Mouse (Mus musculus) neural tube, embryonic 11.5 days (tissue): ENCODE results near the gene Nip7. TPM values are rescaled to one million over a fixed set of nuclear protein-coding genes. Genes with fewer than 3 reads are reported as not detected.

ENCODE experiments used
- ATAC-seq: fragments of 200-750 bp; cut with Nextera tagmentation; 2 replicates; pipeline ENCODE4 v1.8.0; 2017; ENCODE audit warnings: moderate number of reproducible peaks, mild to moderate bottlenecking, moderate TSS enrichment, moderate library complexity; ENCODE audit not compliant: insufficient read depth, low FRiP score, low TSS enrichment
- DNase-seq: peaks from one replicate; pipeline ENCODE4 v3.0.0-alpha.2; 2015; ENCODE audit warnings: low spot score
- H3K27ac ChIP-seq: fragments of 300-500 bp; sonication (generic); 2 replicates; pipeline ENCODE4 v1.5.1; 2014; ENCODE audit warnings: low read depth, mild to moderate bottlenecking, low read length
- H3K27me3 ChIP-seq: fragments of 300-500 bp; sonication (generic); 2 replicates; pipeline ENCODE4 v1.6.1; 2014; ENCODE audit warnings: mild to moderate bottlenecking, low read length, mixed read lengths; ENCODE audit not compliant: control insufficient read depth, insufficient read depth
- H3K36me3 ChIP-seq: fragments of 300-500 bp; sonication (generic); 2 replicates; pipeline ENCODE4 v1.6.1; 2014; ENCODE audit warnings: mild to moderate bottlenecking, low read length, moderate library complexity, mixed read lengths; ENCODE audit not compliant: control insufficient read depth, insufficient read depth
- H3K4me1 ChIP-seq: fragments of 300-500 bp; sonication (generic); 2 replicates; pipeline ENCODE4 v1.6.1; 2014; ENCODE audit warnings: low read length, mixed read lengths; ENCODE audit not compliant: control insufficient read depth, insufficient read depth
- H3K4me2 ChIP-seq: fragments of 300-500 bp; sonication (generic); 2 replicates; pipeline ENCODE4 v1.6.1; 2014; ENCODE audit warnings: low read depth, mild to moderate bottlenecking, moderate library complexity
- H3K4me3 ChIP-seq: fragments of 300-500 bp; sonication (generic); 2 replicates; pipeline ENCODE4 v1.5.1; 2014; ENCODE audit warnings: low read depth, low read length
- H3K9ac ChIP-seq: fragments of 300-500 bp; sonication (generic); 2 replicates; pipeline ENCODE4 v1.6.1; 2014; ENCODE audit warnings: mild to moderate bottlenecking, low read length
- H3K9me3 ChIP-seq: fragments of 300-500 bp; sonication (generic); 2 replicates; pipeline ENCODE4 v1.6.1; 2016; ENCODE audit warnings: low read length; ENCODE audit not compliant: control insufficient read depth
- WGBS: fragments of 180-500 bp; shearing (Covaris S2); extraction: QIAGEN DNeasy Blood & Tissue Kit; methylation state at CpG from one replicate; pipeline ENCODE4 v1.1.7; 2014; 5-methylcytosine and 5-hydroxymethylcytosine counted together
- polyA plus RNA-seq: library from polyadenylated mRNA; unstranded; fragments of >200 nt; fragmentation: Nextera tagmentation; extraction: Ambion mirVana; gene quantifications from 2 replicates; pipeline ENCODE4 v1.2.1, GENCODE M21; 2014

The Nip7 gene
- polyA plus RNA-seq, 1 experiment from 2014 or later: 86.1 TPM

- no peaks in the 10 kb centered on the region for H3K27me3 ChIP-seq
- H3K36me3 ChIP-seq: peaks cover 17% of the 10 kb centered on the region
- H3K9me3 ChIP-seq: no peaks in the 10 kb centered on the region
- no peaks in the 10 kb centered on the region for H3K4me1 ChIP-seq
- H3K27ac ChIP-seq: no peak overlapping the region
- H3K9ac ChIP-seq: no peak overlapping the region
- ATAC-seq (no peak), DNase-seq (no peak)
- H3K4me2 ChIP-seq: no peak overlapping the region
- H3K4me3 ChIP-seq: no peak overlapping the region
- WGBS: 96% methylated on average over 16 of the region's 17 CpGs
Observed at GRCm38 (mm10) chr8:107085358-107085757, 28.7 kb downstream of the Nip7 start.

- no peaks in the 10 kb centered on the region for H3K9me3 ChIP-seq
- H3K27me3 ChIP-seq: no peaks in the 10 kb centered on the region
- no peak for ATAC-seq
- no peaks in the 10 kb centered on the region for H3K4me1 ChIP-seq
- H3K27ac ChIP-seq: no peak overlapping the region
- no peak overlapping the region for H3K9ac ChIP-seq
- H3K36me3 ChIP-seq: peaks cover 14% of the 10 kb centered on the region
- H3K4me3 ChIP-seq: no peak overlapping the region
- WGBS: 97% methylated on average over 5 of the region's 5 CpGs
- no peak overlapping the region for H3K4me2 ChIP-seq
- no peak for DNase-seq
Observed at GRCm38 (mm10) chr8:107086018-107086417, 29.3 kb downstream of the Nip7 start.

- H3K36me3 ChIP-seq: peaks cover 14% of the 10 kb centered on the region
Observed at GRCm38 (mm10) chr8:107088526-107089063, 31.9 kb downstream of the Nip7 start.

GRCm38 (mm10) chr8:107090531-107090930 lies 33.9 kb downstream of the Nip7 start:
- Histone ChIP-seq H3K4me2 (no peak overlapping the region), H3K9me3 (no peaks in the 10 kb centered on the region), H3K4me3 (no peak overlapping the region), H3K27me3 (no peaks in the 10 kb centered on the region), H3K27ac (no peak overlapping the region), H3K4me1 (peaks cover 8% of the 10 kb centered on the region), H3K36me3 (peaks cover 14% of the 10 kb centered on the region), H3K9ac (no peak overlapping the region)
- WGBS: 98% methylated on average over 7 of the region's 7 CpGs
- DNase-seq (no peak), ATAC-seq (no peak)

More at GRCm38 (mm10) chr8:107088526-107089063, 31.9 kb downstream of the Nip7 start:
- H3K27ac ChIP-seq: no peak overlapping the region
- H3K9me3 ChIP-seq: no peaks in the 10 kb centered on the region
- H3K4me1 ChIP-seq: no peaks in the 10 kb centered on the region
- no peak for ATAC-seq
- H3K27me3 ChIP-seq: no peaks in the 10 kb centered on the region
- no peak overlapping the region for H3K9ac ChIP-seq
- DNase-seq: no peak
- H3K4me2 ChIP-seq: no peak overlapping the region
- no peak overlapping the region for H3K4me3 ChIP-seq
- 93% methylated on average over 5 of the region's 5 CpGs for WGBS

GRCm38 (mm10) chr8:107095717-107096365 lies 39.2 kb downstream of the Nip7 start:
- Histone ChIP-seq H3K36me3 (0 out of 2 replicates have a peak, but pooled peaks cover 2% of the 10 kb centered on the region), H3K27me3 (no peaks in the 10 kb centered on the region), H3K4me1 (peaks cover 10% of the 10 kb centered on the region), H3K27ac (peak overlapping the region; percentile 86), H3K4me2 (peak overlapping the region; percentile 63), H3K4me3 (peak overlapping the region; percentile 88), H3K9ac (peak overlapping the region; percentile 72), H3K9me3 (no peaks in the 10 kb centered on the region)
- WGBS: 1% methylated on average over 45 of the region's 53 CpGs
- DNase-seq: no peak
- ATAC-seq: no peak; the same call in 1 of the 2 replicates

GRCm38 (mm10) chr8:107096366-107097036 lies 39.8 kb downstream of the Nip7 start, which contains the start of gene Terf2:
Gene Terf2, minus strand, starts transcription at chr8:107096547.
- ATAC-seq: peak; percentile 96
- Histone ChIP-seq H3K9me3 (no peaks in the 10 kb centered on the region), H3K4me3 (peak within 1 kb of the TSS; percentile 88), H3K4me1 (peaks cover 10% of the 10 kb centered on the region), H3K9ac (peak within 1 kb of the TSS; percentile 72), H3K27ac (peak within 1 kb of the TSS; percentile 86), H3K36me3 (no peaks in the 10 kb centered on the region), H3K4me2 (peak within 1 kb of the TSS; percentile 63), H3K27me3 (no peaks in the 10 kb centered on the region)
- 4% methylated on average over 39 of the region's 39 CpGs for WGBS
- peak; percentile 96 for DNase-seq

GRCm38 (mm10) chr8:107100635-107101034 lies 44.0 kb downstream of the Nip7 start:
- H3K4me3 ChIP-seq: no peak overlapping the region
- H3K9me3 ChIP-seq: no peaks in the 10 kb centered on the region
- H3K4me1 ChIP-seq: peaks cover 1% of the 10 kb centered on the region; the same call in 1 of the 2 replicates
- no peak overlapping the region for H3K4me2 ChIP-seq
- no peak overlapping the region for H3K9ac ChIP-seq
- ATAC-seq (no peak), DNase-seq (no peak)
- H3K27ac ChIP-seq: no peak overlapping the region
- no peaks in the 10 kb centered on the region for H3K36me3 ChIP-seq
- no peaks in the 10 kb centered on the region for H3K27me3 ChIP-seq
- WGBS: 86% methylated on average over 2 of the region's 2 CpGs

GRCm38 (mm10) chr8:107104547-107104946 lies 47.9 kb downstream of the Nip7 start:
- H3K9me3 ChIP-seq: no peaks in the 10 kb centered on the region
- no peak overlapping the region for H3K4me3 ChIP-seq
- no peaks in the 10 kb centered on the region for H3K27me3 ChIP-seq
- 12% methylated on average over 4 of the region's 4 CpGs for WGBS
- no peaks in the 10 kb centered on the region for H3K4me1 ChIP-seq
- peak; percentile 78 for DNase-seq
- H3K27ac ChIP-seq: no peak overlapping the region
- no peak for ATAC-seq
- H3K4me2 ChIP-seq: no peak overlapping the region
- H3K9ac ChIP-seq: no peak overlapping the region
- H3K36me3 ChIP-seq: no peaks in the 10 kb centered on the region
